Mouse (Mus musculus) liver, embryonic 16.5 days (tissue): Measurements from ENCODE around the gene Tax1bp3. TPM values are rescaled to one million over a fixed set of nuclear protein-coding genes. Genes with fewer than 3 reads are reported as not detected.

ENCODE experiments used
- ATAC-seq: fragments of 200-750 bp; cut with Nextera tagmentation; 2 replicates; pipeline ENCODE4 v1.8.0; 2017; ENCODE audit warnings: low read depth, mild to moderate bottlenecking, moderate number of reproducible peaks, moderate library complexity
- H3K27ac ChIP-seq: fragments of 300-500 bp; sonication (generic); 2 replicates; pipeline ENCODE4 v1.5.1; 2014; ENCODE audit warnings: mild to moderate bottlenecking, low read length
- H3K27me3 ChIP-seq: fragments of 300-500 bp; sonication (generic); 2 replicates; pipeline ENCODE4 v1.6.1; 2014; ENCODE audit warnings: low read depth, low read length, mixed read lengths; ENCODE audit not compliant: control insufficient read depth, insufficient read depth
- H3K36me3 ChIP-seq: fragments of 300-500 bp; sonication (generic); 2 replicates; pipeline ENCODE4 v1.6.1; 2014; ENCODE audit warnings: mild to moderate bottlenecking; ENCODE audit not compliant: control insufficient read depth, insufficient read depth
- H3K4me1 ChIP-seq: fragments of 300-500 bp; sonication (generic); 2 replicates; pipeline ENCODE4 v1.6.1; 2014; ENCODE audit warnings: low read depth, low read length, mixed read lengths; ENCODE audit not compliant: control insufficient read depth
- H3K4me2 ChIP-seq: fragments of 300-500 bp; sonication (generic); 2 replicates; pipeline ENCODE4 v1.6.1; 2014; ENCODE audit warnings: low read depth, low read length, mixed read lengths
- H3K4me3 ChIP-seq: fragments of 300-500 bp; sonication (generic); 2 replicates; pipeline ENCODE4 v1.5.1; 2014; ENCODE audit warnings: low read depth, mild to moderate bottlenecking, low read length
- H3K9ac ChIP-seq: fragments of 300-500 bp; sonication (generic); 2 replicates; pipeline ENCODE4 v1.6.1; 2014; ENCODE audit warnings: low read depth, low read length
- H3K9me3 ChIP-seq: fragments of 300-500 bp; sonication (generic); replicated peaks from 2 replicates; pipeline ENCODE4 v1.6.1; 2016; ENCODE audit warnings: low read length; ENCODE audit not compliant: control insufficient read depth
- WGBS: fragments of 180-500 bp; shearing (Covaris S2); extraction: QIAGEN DNeasy Blood & Tissue Kit; methylation state at CpG from one replicate; pipeline ENCODE4 v1.1.7; 2014; ENCODE audit not compliant: insufficient replicate concordance; 5-methylcytosine and 5-hydroxymethylcytosine counted together
- polyA plus RNA-seq: library from polyadenylated mRNA; unstranded; fragments of >200 nt; fragmentation: Nextera tagmentation; extraction: Ambion mirVana; gene quantifications from 2 replicates; pipeline ENCODE4 v1.2.1, GENCODE M21; 2015

The Tax1bp3 gene
- polyA plus RNA-seq: 33.6 and 33.8 TPM in 2 replicates

DNA sequence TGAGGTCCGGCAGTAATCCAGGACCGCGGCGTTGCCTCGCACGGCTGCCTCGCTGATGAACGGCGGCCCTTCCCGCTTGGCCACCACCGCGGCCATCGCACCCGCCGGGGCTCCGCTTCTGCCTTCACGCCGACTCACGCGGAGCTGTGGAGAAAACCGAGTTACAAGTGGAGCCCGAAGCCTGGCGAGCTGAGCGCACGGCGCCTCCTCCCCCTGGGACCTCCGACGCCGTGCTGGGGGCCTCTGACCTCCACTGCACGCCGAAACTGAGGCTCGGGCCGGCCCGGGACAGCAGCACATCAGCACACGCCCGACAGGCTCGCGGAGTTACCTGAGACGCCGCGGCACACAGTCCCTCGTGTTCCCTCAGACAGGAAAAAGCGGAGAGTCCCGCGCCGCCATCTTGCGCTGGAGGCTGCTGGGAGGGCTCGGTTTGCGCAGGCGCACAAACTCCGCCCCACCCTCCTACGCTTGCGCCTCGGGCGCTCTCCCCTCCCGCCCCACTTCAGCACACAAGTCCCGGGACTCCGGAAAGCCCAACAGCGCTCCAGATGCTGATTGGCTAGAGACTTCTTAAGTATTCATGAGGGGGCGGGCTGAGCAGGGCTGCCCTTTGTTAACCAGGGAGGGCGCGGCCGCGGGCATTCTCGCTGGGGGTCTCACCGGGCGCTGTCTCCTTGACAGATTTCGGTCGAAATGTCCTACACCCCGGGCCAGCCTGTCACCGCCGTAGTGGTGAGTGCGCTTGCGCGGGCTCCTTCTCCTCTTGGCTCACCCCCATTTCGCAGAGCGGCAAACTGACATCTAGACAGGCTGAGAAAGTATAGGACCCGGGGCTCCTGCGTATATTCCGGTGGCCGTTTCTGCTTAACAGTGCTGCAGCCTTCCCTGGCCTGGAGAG is at the start of gene Tax1bp3, which contains the start of gene Emc6:
Gene Tax1bp3, plus strand, starts transcription at position 476 of the 901 bp plus-strand sequence.
Gene Emc6, minus strand, starts transcription at position 430 of the 901 bp plus-strand sequence.
- peak within 1 kb of the TSS; percentile 95 for H3K4me3 ChIP-seq
- no peaks in the 10 kb centered on the region for H3K9me3 ChIP-seq
- H3K4me2 ChIP-seq: peak within 1 kb of the TSS; percentile 95
- peaks cover 32% of the 10 kb centered on the region for H3K4me1 ChIP-seq
- H3K9ac ChIP-seq: peak within 1 kb of the TSS; percentile 91
- peaks cover 2% of the 10 kb centered on the region for H3K36me3 ChIP-seq
- H3K27ac ChIP-seq: peak within 1 kb of the TSS; percentile 84
- no peaks in the 10 kb centered on the region for H3K27me3 ChIP-seq
- peak; percentile 97 for ATAC-seq
- WGBS: under 1% methylated on average over 79 of the region's 81 CpGs

DNA sequence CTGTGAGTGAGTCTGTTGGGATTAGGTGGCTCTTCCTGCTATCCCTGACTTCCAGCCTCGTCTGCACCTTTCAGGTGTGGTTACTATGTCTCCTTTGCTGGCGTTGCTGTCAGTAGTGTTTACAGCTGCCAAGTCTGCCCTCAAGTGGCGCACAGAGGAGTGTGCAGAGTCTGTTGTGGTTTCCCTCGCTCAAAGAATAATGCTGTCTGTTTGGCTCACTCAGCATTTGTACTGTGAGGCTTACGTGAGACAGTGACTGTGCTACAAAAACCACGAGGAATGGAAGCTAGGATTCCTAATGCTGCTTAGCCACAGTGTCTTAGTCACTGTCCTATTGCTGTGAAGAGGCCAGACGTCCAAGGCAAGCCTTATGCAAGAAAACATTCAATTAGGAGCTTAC is 45.9 kb upstream of the Tax1bp3 start:
- no peak overlapping the region for H3K4me3 ChIP-seq
- H3K9me3 ChIP-seq: no peaks in the 10 kb centered on the region
- peaks cover 17% of the 10 kb centered on the region for H3K4me1 ChIP-seq
- H3K36me3 ChIP-seq: peaks cover 7% of the 10 kb centered on the region
- 39% methylated on average over 7 of the region's 7 CpGs for WGBS
- no peaks in the 10 kb centered on the region for H3K27me3 ChIP-seq
- H3K9ac ChIP-seq: no peak overlapping the region
- ATAC-seq: no peak; the same call in 1 of the 2 replicates
- no peak overlapping the region for H3K4me2 ChIP-seq
- no peak overlapping the region for H3K27ac ChIP-seq

DNA sequence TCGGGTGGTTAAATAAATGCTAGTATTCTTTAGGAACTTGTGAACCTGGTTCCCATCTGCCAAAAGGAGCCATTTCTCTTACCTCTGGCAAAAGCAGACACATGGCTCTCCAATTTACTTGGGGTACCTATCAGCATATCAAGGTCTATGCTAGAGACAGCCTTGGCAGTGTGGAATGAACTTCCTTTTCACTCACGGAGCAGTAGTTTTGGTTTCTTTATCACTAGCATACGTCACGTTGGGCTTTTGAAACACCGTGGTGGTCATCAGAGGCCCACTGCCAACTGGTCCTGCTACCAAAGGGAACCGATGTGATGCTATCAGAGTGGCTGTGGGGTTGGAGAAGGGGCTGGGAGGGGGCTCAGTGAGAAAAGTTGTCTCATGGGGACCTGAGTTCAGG is 43.9 kb upstream of the Tax1bp3 start:
- Histone ChIP-seq H3K4me1 (peaks cover 25% of the 10 kb centered on the region), H3K27me3 (no peaks in the 10 kb centered on the region), H3K4me2 (no peak overlapping the region), H3K36me3 (peaks cover 7% of the 10 kb centered on the region), H3K9me3 (no peaks in the 10 kb centered on the region), H3K4me3 (no peak overlapping the region), H3K9ac (no peak overlapping the region), H3K27ac (no peak overlapping the region)
- WGBS: 47% methylated on average over 6 of the region's 6 CpGs
- ATAC-seq: no peak

DNA sequence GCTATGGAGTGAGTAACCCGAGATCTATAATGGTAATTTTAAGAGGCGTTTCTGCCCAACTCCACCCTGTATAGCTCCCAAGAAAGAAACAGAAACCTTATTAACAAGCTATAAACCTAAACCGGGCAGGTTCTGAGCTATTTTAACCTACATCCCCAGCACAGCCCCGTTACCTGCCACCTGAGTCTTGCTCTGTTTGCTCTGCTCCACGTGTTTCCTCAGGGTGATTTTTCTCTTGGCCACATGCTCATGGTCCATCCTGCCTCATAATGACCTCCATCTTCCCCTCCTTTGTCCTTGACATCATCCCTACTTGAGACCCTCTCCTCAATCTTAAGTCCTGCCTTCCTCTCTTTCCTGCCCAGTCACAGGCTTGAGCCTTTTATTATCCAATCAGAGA is 42.7 kb upstream of the Tax1bp3 start:
- H3K27ac ChIP-seq: no peak overlapping the region
- peak overlapping the region; percentile 2; the same call in 1 of the 2 replicates for H3K4me3 ChIP-seq
- H3K36me3 ChIP-seq: peaks cover 7% of the 10 kb centered on the region
- H3K27me3 ChIP-seq: no peaks in the 10 kb centered on the region
- no peak overlapping the region for H3K9ac ChIP-seq
- ATAC-seq: no peak
- H3K9me3 ChIP-seq: no peaks in the 10 kb centered on the region
- WGBS: 81% methylated on average over 5 of the region's 5 CpGs
- H3K4me2 ChIP-seq: peak overlapping the region; percentile 82
- H3K4me1 ChIP-seq: peaks cover 30% of the 10 kb centered on the region

DNA sequence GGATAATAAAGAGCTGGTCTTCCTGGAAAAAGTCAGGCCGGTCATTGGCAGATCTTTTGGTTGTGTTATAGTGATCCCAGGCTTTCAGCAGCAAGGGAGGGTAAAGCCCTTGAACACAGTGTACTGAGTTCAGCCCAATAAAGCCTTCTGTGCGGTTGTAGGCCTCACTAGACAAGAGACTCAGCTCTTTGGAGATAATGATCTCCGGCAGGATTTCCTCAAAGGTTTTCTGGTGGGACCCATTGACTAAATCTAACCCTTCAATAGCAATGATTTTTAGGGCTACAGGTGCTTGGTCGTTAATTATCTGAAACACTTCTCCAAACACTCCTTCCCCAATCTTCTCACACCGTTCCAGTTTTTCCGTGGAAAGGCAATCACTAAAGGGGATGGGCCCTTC is 40.3 kb upstream of the Tax1bp3 start:
- H3K27me3 ChIP-seq: no peaks in the 10 kb centered on the region
- H3K27ac ChIP-seq: no peak overlapping the region
- H3K4me2 ChIP-seq: peak overlapping the region; percentile 82
- WGBS: 30% methylated on average over 6 of the region's 6 CpGs
- H3K9me3 ChIP-seq: no peaks in the 10 kb centered on the region
- no peak for ATAC-seq
- H3K36me3 ChIP-seq: peaks cover 7% of the 10 kb centered on the region
- H3K4me3 ChIP-seq: peak overlapping the region; percentile 97
- H3K9ac ChIP-seq: peak overlapping the region; percentile 93
- peaks cover 30% of the 10 kb centered on the region for H3K4me1 ChIP-seq

DNA sequence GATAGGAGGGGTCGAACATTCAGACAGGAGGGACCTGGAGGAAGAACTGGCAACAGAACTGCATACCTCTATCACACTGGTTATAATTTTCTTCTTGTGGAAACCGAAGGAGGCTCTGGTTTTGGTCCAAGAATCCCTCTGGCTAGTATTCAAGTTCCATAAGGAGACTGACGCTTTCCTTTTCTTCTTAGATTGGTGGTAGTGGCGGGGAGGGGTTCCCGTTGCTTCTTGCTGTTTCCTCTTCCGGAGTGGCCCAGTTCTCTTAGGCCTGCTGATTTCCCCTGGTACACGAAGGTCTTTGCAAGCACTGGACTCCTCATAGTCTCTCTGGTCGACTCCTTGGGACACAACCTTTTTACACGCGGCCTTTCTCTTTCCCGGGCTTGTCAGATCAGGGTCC is 39.8 kb upstream of the Tax1bp3 start:
- no peak for ATAC-seq
- Histone ChIP-seq H3K4me1 (peaks cover 30% of the 10 kb centered on the region), H3K9me3 (no peaks in the 10 kb centered on the region), H3K36me3 (peaks cover 7% of the 10 kb centered on the region), H3K27ac (peak overlapping the region; percentile 75), H3K27me3 (no peaks in the 10 kb centered on the region), H3K4me3 (peak overlapping the region; percentile 97), H3K9ac (peak overlapping the region; percentile 93), H3K4me2 (peak overlapping the region; percentile 82)
- 5% methylated on average over 11 of the region's 11 CpGs for WGBS

DNA sequence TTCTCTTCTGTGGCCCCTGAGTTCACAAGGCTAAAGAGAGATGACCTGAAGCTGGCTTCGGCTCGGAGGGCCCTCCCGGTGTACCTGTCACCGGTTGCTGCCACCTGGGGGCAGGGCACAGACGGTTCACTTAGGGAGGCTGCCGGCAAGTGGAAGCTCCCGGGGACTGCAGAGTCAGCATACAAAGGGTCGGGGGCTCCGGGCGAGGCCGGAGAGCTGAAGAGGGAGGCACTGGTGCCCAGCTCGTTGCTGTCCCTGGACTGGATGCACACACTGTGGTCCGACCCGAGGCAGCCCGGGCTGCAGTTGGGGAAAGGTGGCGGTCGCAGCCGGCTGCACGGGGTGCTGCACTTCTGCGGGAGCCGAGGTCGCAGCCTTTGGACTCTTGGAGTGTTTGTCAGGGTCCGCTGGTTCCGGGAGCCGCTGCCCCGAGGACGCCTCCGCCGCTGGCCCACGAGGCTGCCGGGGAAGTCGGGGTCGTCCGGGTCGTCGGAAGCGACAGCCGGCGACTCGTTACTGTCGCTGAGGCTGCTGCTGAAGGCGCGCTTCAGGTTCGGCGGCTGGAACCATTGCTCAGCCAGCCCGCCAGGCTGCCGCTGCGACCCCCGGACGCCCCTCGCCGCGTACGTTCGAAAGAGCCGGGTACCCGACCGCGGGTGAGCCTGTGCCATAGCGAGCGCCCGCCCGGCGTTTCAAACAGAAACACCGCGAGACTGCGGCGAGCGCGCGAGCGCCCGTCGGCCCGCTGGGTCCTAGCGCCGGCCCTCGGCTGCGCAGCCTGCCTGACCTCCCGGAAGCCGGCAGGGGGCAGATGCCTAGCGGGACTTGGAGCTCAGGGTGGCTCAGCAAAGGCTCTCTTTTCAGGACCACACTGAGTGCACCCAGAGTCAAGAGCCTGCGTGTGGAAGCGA is 39.0 kb upstream of the Tax1bp3 start, which contains the start of gene Haspin:
Gene Haspin, minus strand, starts transcription at position 704 of the 911 bp plus-strand sequence.
- Histone ChIP-seq H3K36me3 (peaks cover 7% of the 10 kb centered on the region), H3K27me3 (no peaks in the 10 kb centered on the region), H3K4me3 (peak within 1 kb of the TSS; percentile 97), H3K9ac (peak within 1 kb of the TSS; percentile 93), H3K27ac (peak within 1 kb of the TSS; percentile 75), H3K4me1 (peaks cover 30% of the 10 kb centered on the region), H3K9me3 (no peaks in the 10 kb centered on the region), H3K4me2 (peak within 1 kb of the TSS; percentile 82)
- ATAC-seq: peak; percentile 97
- whole genome bisulfite sequencing: under 1% methylated on average over 83 of the region's 84 CpGs

DNA sequence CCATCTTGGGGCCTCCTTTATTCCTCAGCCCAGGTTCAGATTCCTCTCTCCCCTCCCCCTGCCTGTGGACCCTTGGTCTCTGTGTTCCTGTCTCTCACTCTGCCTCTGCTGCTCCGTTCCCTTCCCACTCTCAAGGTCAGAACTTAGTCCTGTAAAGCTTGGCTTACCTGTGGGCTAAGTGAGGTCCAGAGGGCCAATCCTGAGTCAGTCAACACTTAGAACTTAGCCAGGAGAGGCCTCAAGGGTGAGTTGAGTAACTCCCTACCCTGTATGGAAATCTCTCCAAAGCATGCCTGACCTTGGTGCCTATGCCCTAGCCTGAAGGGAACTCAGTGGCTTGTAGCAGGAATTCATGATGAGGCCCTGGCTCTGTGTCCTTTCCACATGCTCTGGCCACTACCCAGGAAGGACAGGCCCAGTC is 32.6 kb upstream of the Tax1bp3 start:
- H3K4me1 ChIP-seq: no peaks in the 10 kb centered on the region
- H3K27me3 ChIP-seq: no peaks in the 10 kb centered on the region
- no peak overlapping the region for H3K4me3 ChIP-seq
- no peak overlapping the region for H3K9ac ChIP-seq
- no peak for ATAC-seq
- 71% methylated on average over 1 of the region's 1 CpGs for WGBS
- no peaks in the 10 kb centered on the region for H3K36me3 ChIP-seq
- no peak overlapping the region for H3K4me2 ChIP-seq
- H3K9me3 ChIP-seq: no peaks in the 10 kb centered on the region
- no peak overlapping the region for H3K27ac ChIP-seq
